Mouse (Mus musculus): ENCODE data around the gene Gm49450.

DNA sequence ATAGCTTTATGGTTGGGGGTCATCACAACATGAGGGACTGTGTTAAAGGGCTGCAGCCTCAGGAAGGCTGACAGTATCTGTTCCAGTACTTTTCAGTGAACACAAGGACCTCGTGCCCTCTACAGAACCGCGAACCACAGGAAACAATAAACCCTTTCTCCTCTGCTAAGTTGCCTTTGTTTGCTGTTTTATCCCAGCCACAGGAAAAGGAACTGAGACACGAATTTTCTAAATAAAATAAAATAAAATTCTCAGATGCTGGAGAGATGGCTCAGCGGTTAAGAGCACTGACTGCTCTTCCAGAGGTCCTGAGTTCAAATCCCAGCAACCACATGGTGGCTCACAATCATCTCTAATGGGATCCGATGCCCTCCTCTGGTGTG lies 45.4 kb upstream of the Gm49450 start:
- TF ChIP-seq CTCF (IDR thresholded peaks at IDR 0.05; ENCODE audit: low read depth) (no peak), EP300 (IDR thresholded peaks at IDR 0.05; ENCODE audit: low read depth) (no peak)

Measured in heart, postnatal 0 days (tissue).